Mouse (Mus musculus) myocyte (in vitro differentiated cells): ENCODE measurements around the gene Mrps9.

Experiments used
- MAX ChIP-seq: IDR thresholded peaks from one replicate; pipeline ENCODE4 v1.6.1; 2011; ENCODE audit warnings: low read depth, mild to moderate bottlenecking, control low read depth
- MYOD1 ChIP-seq, 3 experiments: IDR thresholded peaks; one replicate each; pipeline ENCODE4 v1.6.1; 2011; ENCODE audit warnings: control low read depth in 2 of 3, low read depth in 2 of 3, mild to moderate bottlenecking in 2 of 3, moderate library complexity in 1 of 3; ENCODE audit not compliant: insufficient read length in 2 of 3, control insufficient read depth in 1 of 3
- POLR2A ChIP-seq: IDR thresholded peaks from one replicate; pipeline ENCODE4 v1.6.1; 2011; ENCODE audit warnings: low read depth, mild to moderate bottlenecking, control low read depth, moderate library complexity; ENCODE audit not compliant: insufficient read length
- SRF ChIP-seq: IDR thresholded peaks from one replicate; pipeline ENCODE4 v1.6.1; 2011; ENCODE audit warnings: low read depth; ENCODE audit not compliant: control insufficient read depth, insufficient read length
- TCF12 ChIP-seq: IDR thresholded peaks from one replicate; pipeline ENCODE4 v1.6.1; 2011; ENCODE audit warnings: mild to moderate bottlenecking, control low read depth; ENCODE audit not compliant: poor library complexity, insufficient read depth, severe bottlenecking
- TCF3 ChIP-seq: IDR thresholded peaks from one replicate; pipeline ENCODE4 v1.6.1; 2011; ENCODE audit warnings: low read depth, control low read depth; ENCODE audit not compliant: insufficient read length
- USF1 ChIP-seq: IDR thresholded peaks from one replicate; pipeline ENCODE4 v1.6.1; 2011; ENCODE audit warnings: low read depth, mild to moderate bottlenecking, control low read depth, moderate library complexity

GRCm38 (mm10) chr1:42877264-42877663 lies 26.2 kb downstream of the Mrps9 start:
- no peak for TF ChIP-seq TCF12
- no peak for TF ChIP-seq POLR2A
- TF ChIP-seq TCF3, result no peak
- TF ChIP-seq MYOD1 (IDR thresholded peaks at IDR 0.05; ENCODE audit: control insufficient read depth in 1 of 3, insufficient read length in 2 of 3, low read depth in 2 of 3), result no peak
- TF ChIP-seq MAX, result no peak
- no peak for TF ChIP-seq USF1
- TF ChIP-seq SRF, result no peak
